Mouse (Mus musculus) CH12.LX (cell line): ENCODE measurements around the gene Uxs1. TPM values are rescaled to one million over a fixed set of nuclear protein-coding genes. Genes with fewer than 3 reads are reported as not detected.

Experiments
- DNase-seq: peaks from one replicate; pipeline ENCODE4 v3.0.0-alpha.2; 2013; ENCODE audit errors: extremely low read depth
- H3K27ac ChIP-seq: 2 replicates; pipeline ENCODE4 v1.5.1; 2012; ENCODE audit warnings: low read depth, mild to moderate bottlenecking, control low read depth, moderate library complexity; ENCODE audit not compliant: insufficient read depth
- H3K27me3 ChIP-seq: replicated peaks from 2 replicates; pipeline ENCODE3; 2012; ENCODE audit warnings: inconsistent platforms
- H3K36me3 ChIP-seq, 2 experiments: replicated peaks in 1 of 2; 2 replicates each; pipeline versions ENCODE3 to v1.6.1; 2012; ENCODE audit warnings: inconsistent platforms in 1 of 2, low read length in 1 of 2, mild to moderate bottlenecking in 1 of 2, mixed read lengths in 1 of 2, moderate library complexity in 1 of 2; ENCODE audit not compliant: control insufficient read depth in 1 of 2, insufficient read depth in 1 of 2
- H3K4me1 ChIP-seq, 2 experiments: 2 replicates each; pipeline ENCODE4 v1.6.1; 2012; ENCODE audit warnings: inconsistent platforms in 1 of 2, moderate library complexity in 1 of 2; ENCODE audit not compliant: insufficient read depth in 2 of 2, control insufficient read depth in 1 of 2
- H3K4me2 ChIP-seq: 2 replicates; pipeline ENCODE4 v1.6.1; 2012; ENCODE audit warnings: low read depth, mild to moderate bottlenecking, control low read depth; ENCODE audit not compliant: poor library complexity, insufficient read depth, severe bottlenecking
- H3K4me3 ChIP-seq, 3 experiments: fragments of 150-350 bp in 1 of 3; sonication (generic) in 1 of 3; replicated peaks in 1 of 3; 2 replicates each; pipeline versions ENCODE3 to v1.5.1; 2011 to 2012; ENCODE audit warnings: low read depth in 2 of 3, low read length in 2 of 3, mild to moderate bottlenecking in 2 of 3, moderate library complexity in 2 of 3, control low read depth in 1 of 3, improper control_type of control experiment in 1 of 3, inconsistent platforms in 1 of 3, mixed read lengths in 1 of 3; ENCODE audit not compliant: poor library complexity in 1 of 3
- H3K79me2 ChIP-seq: replicated peaks from 2 replicates; pipeline ENCODE4 v1.6.1; 2012; ENCODE audit warnings: mild to moderate bottlenecking, moderate library complexity; ENCODE audit not compliant: control insufficient read depth, poor library complexity, insufficient read depth, severe bottlenecking; ENCODE audit errors: extremely low read depth
- H3K9ac ChIP-seq: 2 replicates; pipeline ENCODE4 v1.6.1; 2012; ENCODE audit warnings: low read depth, mild to moderate bottlenecking, control low read depth, moderate library complexity; ENCODE audit not compliant: insufficient read depth
- H3K9me3 ChIP-seq: replicated peaks from 2 replicates; pipeline ENCODE3; 2012; ENCODE audit warnings: low read length, inconsistent platforms, mixed read lengths
- BHLHE40 ChIP-seq: IDR thresholded peaks from 2 replicates; pipeline ENCODE4 v1.6.1; 2011; ENCODE audit warnings: mild to moderate bottlenecking, low read depth, low read length, improper control_type of control experiment
- CHD1 ChIP-seq: IDR thresholded peaks from 2 replicates; pipeline ENCODE4 v1.6.1; 2012; ENCODE audit warnings: low read depth, low read length, improper control_type of control experiment, inconsistent platforms
- CTCF ChIP-seq, 2 experiments: IDR thresholded peaks in 1 of 2; conservative IDR thresholded peaks in 1 of 2; 2 replicates each; pipeline ENCODE4 v1.5.1; 2011 to 2012; ENCODE audit warnings: low read depth in 2 of 2, low read length in 2 of 2, improper control_type of control experiment in 1 of 2, inconsistent platforms in 1 of 2, mild to moderate bottlenecking in 1 of 2, moderate library complexity in 1 of 2
- ETS1 ChIP-seq: conservative IDR thresholded peaks from 2 replicates; pipeline ENCODE4 v1.6.1; 2012; ENCODE audit warnings: low read depth, mild to moderate bottlenecking, inconsistent platforms, low read length, improper control_type of control experiment, moderate library complexity
- GABPA ChIP-seq: IDR thresholded peaks from 2 replicates; pipeline ENCODE4 v1.6.1; 2012; ENCODE audit warnings: low read depth, low read length, improper control_type of control experiment, inconsistent platforms; ENCODE audit not compliant: insufficient replicate concordance
- HCFC1 ChIP-seq: IDR thresholded peaks from 2 replicates; pipeline ENCODE4 v1.6.1; 2012; ENCODE audit warnings: low read depth, mild to moderate bottlenecking, inconsistent platforms, low read length, improper control_type of control experiment
- JUN ChIP-seq: IDR thresholded peaks from 2 replicates; pipeline ENCODE4 v1.6.1; 2011; ENCODE audit warnings: low read depth, mild to moderate bottlenecking, low read length, improper control_type of control experiment, moderate library complexity; ENCODE audit not compliant: insufficient read depth
- JUND ChIP-seq: conservative IDR thresholded peaks from 2 replicates; pipeline ENCODE4 v1.6.1; 2011; ENCODE audit warnings: low read depth, low read length, improper control_type of control experiment
- MAZ ChIP-seq: IDR thresholded peaks from 2 replicates; pipeline ENCODE4 v1.6.1; 2012; ENCODE audit warnings: low read depth, mild to moderate bottlenecking, inconsistent platforms, low read length, improper control_type of control experiment, moderate library complexity
- MEF2A ChIP-seq: IDR thresholded peaks from 2 replicates; pipeline ENCODE4 v1.6.1; 2014; ENCODE audit warnings: low read depth, mild to moderate bottlenecking, inconsistent platforms, low read length, improper control_type of control experiment, borderline replicate concordance
- MXI1 ChIP-seq: IDR thresholded peaks from 2 replicates; pipeline ENCODE4 v1.6.1; 2011; ENCODE audit warnings: mild to moderate bottlenecking, low read depth, low read length, improper control_type of control experiment
- PAX5 ChIP-seq: IDR thresholded peaks from 2 replicates; pipeline ENCODE4 v1.6.1; 2012; ENCODE audit warnings: low read length, inconsistent platforms, mixed read lengths
- POLR2A ChIP-seq: IDR thresholded peaks from 2 replicates; pipeline ENCODE4 v1.6.1; 2011; ENCODE audit warnings: low read depth, mild to moderate bottlenecking, improper control_type of control experiment, low read length
- POLR2AphosphoS2 ChIP-seq: IDR thresholded peaks from 2 replicates; pipeline ENCODE4 v1.6.1; 2011; ENCODE audit warnings: low read depth, low read length, improper control_type of control experiment
- RAD21 ChIP-seq: IDR thresholded peaks from 2 replicates; pipeline ENCODE4 v1.6.1; 2011; ENCODE audit warnings: low read depth, mild to moderate bottlenecking, low read length, improper control_type of control experiment, moderate library complexity
- RCOR1 ChIP-seq: conservative IDR thresholded peaks from 2 replicates; pipeline ENCODE4 v1.6.1; 2012; ENCODE audit warnings: low read depth, mild to moderate bottlenecking, inconsistent platforms, low read length, improper control_type of control experiment
- SMC3 ChIP-seq: IDR thresholded peaks from 2 replicates; pipeline ENCODE4 v1.6.1; 2011; ENCODE audit warnings: low read depth, low read length, improper control_type of control experiment
- TCF12 ChIP-seq: IDR thresholded peaks from 2 replicates; pipeline ENCODE4 v1.6.1; 2014; ENCODE audit warnings: low read depth, mild to moderate bottlenecking, inconsistent platforms, low read length, improper control_type of control experiment
- UBTF ChIP-seq: IDR thresholded peaks from 2 replicates; pipeline ENCODE4 v1.6.1; 2012; ENCODE audit warnings: low read depth, mild to moderate bottlenecking, inconsistent platforms, low read length, improper control_type of control experiment, moderate library complexity
- USF2 ChIP-seq: conservative IDR thresholded peaks from 2 replicates; pipeline ENCODE4 v1.6.1; 2011; ENCODE audit warnings: low read depth, low read length, improper control_type of control experiment
- ZC3H11A ChIP-seq: IDR thresholded peaks from 2 replicates; pipeline ENCODE4 v1.6.1; 2012; ENCODE audit warnings: low read depth, mild to moderate bottlenecking, inconsistent platforms, low read length, improper control_type of control experiment
- ZMIZ1 ChIP-seq: IDR thresholded peaks from 2 replicates; pipeline ENCODE4 v1.6.1; 2012; ENCODE audit warnings: low read depth, mild to moderate bottlenecking, inconsistent platforms, low read length, improper control_type of control experiment
- ZNF384 ChIP-seq: IDR thresholded peaks from 2 replicates; pipeline ENCODE4 v1.6.1; 2012; ENCODE audit warnings: low read depth, low read length, improper control_type of control experiment, inconsistent platforms
- dilution Hi-C: fragments of 300-500 bp; cut with MboI; formaldehyde crosslinking; loops from 2 replicates; pipeline ENCODE4 v1.14.3; 2020; ENCODE audit warnings: low sequenced_read_pairs; ENCODE audit not compliant: extremely low pct_unique_long_range_greater_than_20kb, extremely low pct_ligation_motif_present
- in situ Hi-C: fragments of 300-500 bp; cut with MboI; formaldehyde crosslinking; loops from 3 replicates; pipeline ENCODE4 v1.14.3; 2019; ENCODE audit warnings: low sequenced_read_pairs, low pct_ligation_motif_present, low pct_unique_long_range_greater_than_20kb, mixed read lengths
- polyA plus RNA-seq: library from polyadenylated mRNA; unstranded; fragments of >175 nt; gene quantifications from 2 replicates; pipeline ENCODE4 v1.2.1, GENCODE M21; 2012; ENCODE audit warnings: low read depth; ENCODE audit not compliant: insufficient read length
- total RNA-seq, 2 experiments: library from RNA; depleted of rRNA; stranded (reverse); fragments of 300-350 nt in 1 of 2; fragments of >200 nt in 1 of 2; gene quantifications; 2 replicates each; pipeline ENCODE4 v1.2.3; 2012 to 2014

Gene Uxs1
- total and polyA plus RNA-seq, 3 experiments = 18.4 to 33.3 (median 31.3) TPM

GRCm38 (mm10) chr1:43798048-43798447 lies 29.6 kb downstream of the Uxs1 start:
- no peak for TF ChIP-seq ZMIZ1
- TF ChIP-seq PAX5 = no peak
- no peak for TF ChIP-seq CHD1
- no peak for TF ChIP-seq ZC3H11A
- no peak for TF ChIP-seq HCFC1
- no peak for TF ChIP-seq TCF12
- no peak for TF ChIP-seq ETS1
- TF ChIP-seq JUND = no peak
- no peak for TF ChIP-seq POLR2A
- TF ChIP-seq SMC3 = no peak
- Histone ChIP-seq H3K27me3 (no peaks in the 10 kb centered on the region), H3K9me3 (no peaks in the 10 kb centered on the region), H3K4me1 (no peaks in the 10 kb centered on the region), H3K4me3 (no peak overlapping the region), H3K27ac (no peak overlapping the region), H3K36me3 (peaks cover 2 to 66% of the 10 kb centered on the region in 2 experiments), H3K4me2 (no peak overlapping the region), H3K79me2 (0 out of 2 replicates have a peak, but pooled peaks cover 2% of the 10 kb centered on the region), H3K9ac (no peak overlapping the region)
- no peak for DNase-seq
- in situ Hi-C loops = no loop called here
- dilution Hi-C loops = no loop called here

GRCm38 (mm10) chr1:43789765-43790164 lies 37.8 kb downstream of the Uxs1 start:
- H3K36me3 ChIP-seq = peaks cover 8 to 74% of the 10 kb centered on the region in 2 experiments
- in situ Hi-C loops = no loop called here
- H3K27ac ChIP-seq = no peak overlapping the region

More at GRCm38 (mm10) chr1:43789765-43790164, 37.8 kb downstream of the Uxs1 start:
- Histone ChIP-seq H3K9ac (no peak overlapping the region), H3K4me3 (no peak overlapping the region), H3K79me2 (no peaks in the 10 kb centered on the region), H3K4me1 (peaks cover 0 to 2% of the 10 kb centered on the region in 2 experiments; a peak in 1 of 4 replicates), H3K4me2 (no peak overlapping the region), H3K27me3 (no peaks in the 10 kb centered on the region), H3K9me3 (no peaks in the 10 kb centered on the region)
- no peak for TF ChIP-seq MEF2A
- no peak for TF ChIP-seq ZNF384
- no peak for TF ChIP-seq MXI1
- no peak for TF ChIP-seq JUN
- TF ChIP-seq ZC3H11A = no peak
- TF ChIP-seq USF2 = no peak
- TF ChIP-seq UBTF = no peak
- no peak for TF ChIP-seq BHLHE40
- TF ChIP-seq CTCF (conservative IDR thresholded peaks at IDR 0.05 in 1 of 2, IDR thresholded peaks at IDR 0.05 in 1 of 2; ENCODE audit: low read depth in 2 of 2, low read length in 2 of 2) = no peak
- no peak for TF ChIP-seq MAZ
- TF ChIP-seq RAD21 = no peak
- TF ChIP-seq GABPA = no peak
- no peak for TF ChIP-seq PAX5
- no peak for TF ChIP-seq RCOR1
- no peak for TF ChIP-seq POLR2AphosphoS2
- DNase-seq = no peak
- dilution Hi-C loops = no loop called here
